Mouse (Mus musculus) heart, adult 2 months (tissue): Measurements from ENCODE around the gene 1700012B07Rik.

Experiments used
- CTCF ChIP-seq: fragments of 200-600 bp; IDR thresholded peaks from 2 replicates; pipeline ENCODE4 v1.8.1; 2022; ENCODE audit warnings: antibody characterized with exemption, mild to moderate bottlenecking, moderate library complexity
- EP300 ChIP-seq: fragments of 200-500 bp; IDR thresholded peaks from 2 replicates; pipeline ENCODE4 v1.6.1; 2011; ENCODE audit warnings: low read depth, low read length, control low read depth; ENCODE audit not compliant: insufficient read depth
- POLR2A ChIP-seq: fragments of 200-500 bp; IDR thresholded peaks from 2 replicates; pipeline ENCODE4 v1.6.1; 2011; ENCODE audit warnings: mild to moderate bottlenecking, low read depth, low read length, control low read depth; ENCODE audit not compliant: insufficient read depth

- no peak for TF ChIP-seq POLR2A
- TF ChIP-seq EP300 = no peak
- no peak for TF ChIP-seq CTCF
Observed at GRCm38 (mm10) chr11:109817405-109817804, 10.4 kb downstream of the 1700012B07Rik start.
